Mouse (Mus musculus): Measurements from ENCODE around the gene Gm37240. TPM values are rescaled to one million over a fixed set of nuclear protein-coding genes. Genes with fewer than 3 reads are reported as not detected.
A peak's percentile ranks its signal among the peaks of the same experiment; 100 is the strongest.

The Gm37240 gene
- polyA plus RNA-seq, 1 experiment from 2014 or later = 14.9 TPM

- no peaks in the 10 kb centered on the region for H3K4me1 ChIP-seq
- H3K9ac ChIP-seq = no peak overlapping the region
- ATAC-seq (ENCODE audit: insufficient number of reproducible peaks, low FRiP score, low TSS enrichment, low read depth) = no peak
- H3K9me3 ChIP-seq = no peaks in the 10 kb centered on the region
- 91% methylated on average over 15 of the region's 15 CpGs for WGBS
- no peak overlapping the region for H3K4me2 ChIP-seq
- no peaks in the 10 kb centered on the region for H3K27me3 ChIP-seq
- no peak overlapping the region for H3K27ac ChIP-seq
- no peaks in the 10 kb centered on the region for H3K36me3 ChIP-seq
- H3K4me3 ChIP-seq = no peak overlapping the region
Measured at GRCm38 (mm10) chr3:84715073-84715768, 1172.1 kb downstream of the Gm37240 start.

GRCm38 (mm10) chr3:84712941-84713340 lies 1174.4 kb downstream of the Gm37240 start:
- Histone ChIP-seq H3K4me1 (no peaks in the 10 kb centered on the region), H3K36me3 (no peaks in the 10 kb centered on the region), H3K27me3 (no peaks in the 10 kb centered on the region), H3K27ac (no peak overlapping the region), H3K4me2 (no peak overlapping the region), H3K9ac (no peak overlapping the region), H3K9me3 (no peaks in the 10 kb centered on the region), H3K4me3 (no peak overlapping the region)
- no peak for ATAC-seq (ENCODE audit: insufficient number of reproducible peaks, low FRiP score, low TSS enrichment, low read depth)
- WGBS = 48% methylated on average over 2 of the region's 2 CpGs

GRCm38 (mm10) chr3:84710723-84711122 lies 1176.6 kb downstream of the Gm37240 start:
- Histone ChIP-seq H3K27ac (no peak overlapping the region), H3K27me3 (no peaks in the 10 kb centered on the region), H3K4me1 (no peaks in the 10 kb centered on the region), H3K4me3 (no peak overlapping the region), H3K9ac (no peak overlapping the region), H3K9me3 (no peaks in the 10 kb centered on the region), H3K4me2 (no peak overlapping the region), H3K36me3 (no peaks in the 10 kb centered on the region)
- WGBS = 72% methylated on average over 4 of the region's 4 CpGs
- ATAC-seq (ENCODE audit: insufficient number of reproducible peaks, low FRiP score, low TSS enrichment, low read depth) = no peak

GRCm38 (mm10) chr3:84709967-84710366 lies 1177.4 kb downstream of the Gm37240 start:
- no peak overlapping the region for H3K4me3 ChIP-seq
- H3K36me3 ChIP-seq = no peaks in the 10 kb centered on the region
- no peak for ATAC-seq (ENCODE audit: insufficient number of reproducible peaks, low FRiP score, low TSS enrichment, low read depth)
- no peaks in the 10 kb centered on the region for H3K4me1 ChIP-seq
- H3K27me3 ChIP-seq = no peaks in the 10 kb centered on the region
- WGBS = 81% methylated on average over 8 of the region's 8 CpGs
- H3K4me2 ChIP-seq = no peak overlapping the region
- H3K27ac ChIP-seq = no peak overlapping the region
- no peaks in the 10 kb centered on the region for H3K9me3 ChIP-seq
- no peak overlapping the region for H3K9ac ChIP-seq

GRCm38 (mm10) chr3:84709100-84709499 lies 1178.2 kb downstream of the Gm37240 start:
- 81% methylated on average over 8 of the region's 8 CpGs for WGBS
- no peaks in the 10 kb centered on the region for H3K4me1 ChIP-seq
- H3K9ac ChIP-seq = no peak overlapping the region
- H3K27me3 ChIP-seq = no peaks in the 10 kb centered on the region
- no peak overlapping the region for H3K27ac ChIP-seq
- no peaks in the 10 kb centered on the region for H3K36me3 ChIP-seq
- ATAC-seq (ENCODE audit: insufficient number of reproducible peaks, low FRiP score, low TSS enrichment, low read depth) = no peak
- no peak overlapping the region for H3K4me3 ChIP-seq
- H3K4me2 ChIP-seq = no peak overlapping the region
- H3K9me3 ChIP-seq = no peaks in the 10 kb centered on the region

GRCm38 (mm10) chr3:84708469-84708868 lies 1178.8 kb downstream of the Gm37240 start:
- Histone ChIP-seq H3K4me3 (no peak overlapping the region), H3K36me3 (no peaks in the 10 kb centered on the region), H3K9me3 (no peaks in the 10 kb centered on the region), H3K9ac (no peak overlapping the region), H3K4me1 (no peaks in the 10 kb centered on the region), H3K4me2 (no peak overlapping the region), H3K27me3 (no peaks in the 10 kb centered on the region), H3K27ac (no peak overlapping the region)
- 75% methylated on average over 10 of the region's 10 CpGs for WGBS
- no peak for ATAC-seq (ENCODE audit: insufficient number of reproducible peaks, low FRiP score, low TSS enrichment, low read depth)

- ATAC-seq (ENCODE audit: insufficient number of reproducible peaks, low FRiP score, low TSS enrichment, low read depth) = no peak
Measured at GRCm38 (mm10) chr3:84705224-84705623, 1182.1 kb downstream of the Gm37240 start.

GRCm38 (mm10) chr3:84703083-84703810 lies 1184.1 kb downstream of the Gm37240 start:
- Histone ChIP-seq H3K9me3 (no peaks in the 10 kb centered on the region), H3K4me1 (peaks cover 11% of the 10 kb centered on the region), H3K27ac (no peak overlapping the region), H3K9ac (no peak overlapping the region), H3K36me3 (no peaks in the 10 kb centered on the region), H3K27me3 (no peaks in the 10 kb centered on the region), H3K4me3 (no peak overlapping the region), H3K4me2 (no peak overlapping the region)
- no peak for ATAC-seq (ENCODE audit: insufficient number of reproducible peaks, low FRiP score, low TSS enrichment, low read depth)
- 68% methylated on average over 11 of the region's 11 CpGs for WGBS

More at GRCm38 (mm10) chr3:84705224-84705623, 1182.1 kb downstream of the Gm37240 start:
- no peak overlapping the region for H3K4me3 ChIP-seq
- no peaks in the 10 kb centered on the region for H3K9me3 ChIP-seq
- H3K27ac ChIP-seq = no peak overlapping the region
- H3K4me1 ChIP-seq = peaks cover 11% of the 10 kb centered on the region
- H3K4me2 ChIP-seq = no peak overlapping the region
- no peak overlapping the region for H3K9ac ChIP-seq
- H3K36me3 ChIP-seq = no peaks in the 10 kb centered on the region
- no peaks in the 10 kb centered on the region for H3K27me3 ChIP-seq
- WGBS = 88% methylated on average over 9 of the region's 9 CpGs

GRCm38 (mm10) chr3:84701964-84702363 lies 1185.4 kb downstream of the Gm37240 start:
- H3K4me3 ChIP-seq = no peak overlapping the region
- peaks cover 11% of the 10 kb centered on the region for H3K4me1 ChIP-seq
- no peaks in the 10 kb centered on the region for H3K36me3 ChIP-seq
- no peak overlapping the region for H3K4me2 ChIP-seq
- H3K9ac ChIP-seq = no peak overlapping the region
- no peaks in the 10 kb centered on the region for H3K9me3 ChIP-seq
- no peak for ATAC-seq (ENCODE audit: insufficient number of reproducible peaks, low FRiP score, low TSS enrichment, low read depth)
- H3K27me3 ChIP-seq = no peaks in the 10 kb centered on the region
- H3K27ac ChIP-seq = no peak overlapping the region
- 79% methylated on average over 5 of the region's 5 CpGs for WGBS

GRCm38 (mm10) chr3:84701509-84701908 lies 1185.8 kb downstream of the Gm37240 start:
- no peak overlapping the region for H3K9ac ChIP-seq
- H3K4me1 ChIP-seq = peaks cover 16% of the 10 kb centered on the region
- ATAC-seq (ENCODE audit: insufficient number of reproducible peaks, low FRiP score, low TSS enrichment, low read depth) = no peak

GRCm38 (mm10) chr3:84696428-84696917 lies 1190.8 kb downstream of the Gm37240 start:
- Histone ChIP-seq H3K4me2 (peak overlapping the region; percentile 6; the same call in 1 of the 2 replicates), H3K9ac (no peak overlapping the region), H3K4me1 (peaks cover 16% of the 10 kb centered on the region), H3K36me3 (no peaks in the 10 kb centered on the region), H3K27ac (no peak overlapping the region), H3K9me3 (no peaks in the 10 kb centered on the region), H3K27me3 (peaks cover 7% of the 10 kb centered on the region; the same call in 1 of the 2 replicates), H3K4me3 (no peak overlapping the region)
- peak; percentile 55; the same call in 1 of the 2 replicates for ATAC-seq (ENCODE audit: insufficient number of reproducible peaks, low FRiP score, low TSS enrichment, low read depth)
- WGBS = 18% methylated on average over 18 of the region's 18 CpGs

More at GRCm38 (mm10) chr3:84701509-84701908, 1185.8 kb downstream of the Gm37240 start:
- Histone ChIP-seq H3K36me3 (no peaks in the 10 kb centered on the region), H3K4me2 (no peak overlapping the region), H3K9me3 (no peaks in the 10 kb centered on the region), H3K27ac (no peak overlapping the region), H3K27me3 (no peaks in the 10 kb centered on the region), H3K4me3 (no peak overlapping the region)
- WGBS = 79% methylated on average over 2 of the region's 2 CpGs

GRCm38 (mm10) chr3:84695867-84696361 lies 1191.4 kb downstream of the Gm37240 start:
- no peak for ATAC-seq (ENCODE audit: insufficient number of reproducible peaks, low FRiP score, low TSS enrichment, low read depth)
- 60% methylated on average over 9 of the region's 9 CpGs for WGBS
- Histone ChIP-seq H3K4me2 (no peak overlapping the region), H3K36me3 (no peaks in the 10 kb centered on the region), H3K27me3 (peaks cover 8% of the 10 kb centered on the region; the same call in 1 of the 2 replicates), H3K4me1 (peaks cover 16% of the 10 kb centered on the region), H3K4me3 (no peak overlapping the region), H3K9ac (no peak overlapping the region), H3K9me3 (no peaks in the 10 kb centered on the region), H3K27ac (no peak overlapping the region)

Measured in limb, embryonic 15.5 days (tissue).